Mouse (Mus musculus) embryo, embryonic 11 days (tissue): ENCODE measurements around the gene Rpl29.
A peak's percentile ranks its signal among the peaks of the same experiment; 100 is the strongest.

Source experiments
- DNase-seq: peaks from one replicate; pipeline ENCODE4 v3.0.0-alpha.2; 2015

The Rpl29 gene

GRCm38 (mm10) chr9:106420608-106421007 is 8.6 kb upstream of the Rpl29 start:
- DNase-seq = peak; percentile 77

GRCm38 (mm10) chr9:106421033-106421864 is 8.0 kb upstream of the Rpl29 start:
- DNase-seq = peak; percentile 42

GRCm38 (mm10) chr9:106421865-106422160 is 7.4 kb upstream of the Rpl29 start:
- peak; percentile 93 for DNase-seq

GRCm38 (mm10) chr9:106428719-106429220 is 484 bp upstream of the Rpl29 start:
- DNase-seq = no peak

- no peak for DNase-seq
These were observed 686 bp downstream of the Rpl29 start for GRCm38 (mm10) chr9:106430015-106430264.

GRCm38 (mm10) chr9:106433389-106433788 is 4.1 kb downstream of the Rpl29 start:
- no peak for DNase-seq

- no peak for DNase-seq
These were observed 7.3 kb downstream of the Rpl29 start for GRCm38 (mm10) chr9:106436566-106436965.

- no peak for DNase-seq
These were observed 13.4 kb downstream of the Rpl29 start for GRCm38 (mm10) chr9:106442680-106443079.

GRCm38 (mm10) chr9:106444836-106445235 is 15.6 kb downstream of the Rpl29 start:
- no peak for DNase-seq

- DNase-seq = peak; percentile 95
These were observed 18.1 kb downstream of the Rpl29 start, which contains the start of the genes Abhd14b and Abhd14a for GRCm38 (mm10) chr9:106447348-106447747. Abhd14b (plus strand) TSS chr9:106447459. Abhd14a (minus strand) TSS chr9:106447678.

GRCm38 (mm10) chr9:106447951-106448350 is 18.7 kb downstream of the Rpl29 start:
- no peak for DNase-seq

GRCm38 (mm10) chr9:106448498-106449031 is 19.3 kb downstream of the Rpl29 start:
- DNase-seq = peak; percentile 88

- no peak for DNase-seq
These were observed 20.7 kb downstream of the Rpl29 start for GRCm38 (mm10) chr9:106449947-106450346.

- DNase-seq = peak; percentile 83
These were observed 21.4 kb downstream of the Rpl29 start for GRCm38 (mm10) chr9:106450661-106451060.

- DNase-seq = no peak
These were observed 22.0 kb downstream of the Rpl29 start for GRCm38 (mm10) chr9:106451298-106451697.

- DNase-seq = no peak
These were observed 22.6 kb downstream of the Rpl29 start for GRCm38 (mm10) chr9:106451899-106452298.

GRCm38 (mm10) chr9:106452351-106452750 is 23.1 kb downstream of the Rpl29 start:
- no peak for DNase-seq

- peak; percentile 84 for DNase-seq
These were observed 23.6 kb downstream of the Rpl29 start for GRCm38 (mm10) chr9:106452821-106453220.

- peak; percentile 90 for DNase-seq
These were observed 24.2 kb downstream of the Rpl29 start, which contains the start of gene Pcbp4 for GRCm38 (mm10) chr9:106453271-106454070. Pcbp4 (plus strand) TSS chr9:106453291.

- peak; percentile 75 for DNase-seq
These were observed 25.0 kb downstream of the Rpl29 start for GRCm38 (mm10) chr9:106454071-106454761.

- DNase-seq = peak; percentile 82
These were observed 25.8 kb downstream of the Rpl29 start for GRCm38 (mm10) chr9:106454888-106455681.
